Mouse (Mus musculus): Measurements from ENCODE around the gene Kat8. TPM values are rescaled to one million over a fixed set of nuclear protein-coding genes. Genes with fewer than 3 reads are reported as not detected.

The Kat8 gene
- polyA plus RNA-seq, 1 experiment from 2014 or later, result 58.3 TPM

- Histone ChIP-seq H3K4me3 (ENCODE audit: low read depth, low read length) (peak within 1 kb of the TSS; percentile 95), H3K27me3 (ENCODE audit: control insufficient read depth, insufficient read depth, low read length) (no peaks in the 10 kb centered on the region), H3K4me1 (replicated peaks; ENCODE audit: control insufficient read depth, insufficient read depth, low read length) (peaks cover 13% of the 10 kb centered on the region; the same call in 1 of the 2 replicates), H3K27ac (ENCODE audit: low read depth, low read length) (peak within 1 kb of the TSS; percentile 97), H3K9me3 (ENCODE audit: control insufficient read depth, low read length) (no peaks in the 10 kb centered on the region), H3K36me3 (ENCODE audit: control insufficient read depth, insufficient read depth, low read length) (peaks cover 25% of the 10 kb centered on the region), H3K4me2 (ENCODE audit: low read depth, low read length, severe bottlenecking) (peak within 1 kb of the TSS; percentile 87), H3K9ac (ENCODE audit: low read length) (peak within 1 kb of the TSS; percentile 93)
- DNase-seq (ENCODE audit: low spot score) (peak; percentile 94), ATAC-seq (replicated peaks; ENCODE audit: low FRiP score) (peak; percentile 64)
- WGBS, result under 1% methylated on average over 60 of the region's 60 CpGs
These were observed 35.6 kb upstream of the Kat8 start, which contains the start of gene Zfp668 for GRCm38 (mm10) chr7:127876467-127877348. Zfp668 (minus strand) TSS chr7:127876828.

GRCm38 (mm10) chr7:127879301-127879700 is 33.0 kb upstream of the Kat8 start:
- Histone ChIP-seq H3K4me3 (ENCODE audit: low read depth, low read length) (no peak overlapping the region), H3K9me3 (ENCODE audit: control insufficient read depth, low read length) (no peaks in the 10 kb centered on the region), H3K27me3 (ENCODE audit: control insufficient read depth, insufficient read depth, low read length) (no peaks in the 10 kb centered on the region), H3K4me1 (replicated peaks; ENCODE audit: control insufficient read depth, insufficient read depth, low read length) (peaks cover 9% of the 10 kb centered on the region), H3K9ac (ENCODE audit: low read length) (no peak overlapping the region), H3K4me2 (ENCODE audit: low read depth, low read length, severe bottlenecking) (no peak overlapping the region), H3K36me3 (ENCODE audit: control insufficient read depth, insufficient read depth, low read length) (peaks cover 45% of the 10 kb centered on the region), H3K27ac (ENCODE audit: low read depth, low read length) (no peak overlapping the region)
- WGBS, result 93% methylated on average over 9 of the region's 9 CpGs
- no peak for ATAC-seq (replicated peaks; ENCODE audit: low FRiP score)
- no peak for DNase-seq (ENCODE audit: low spot score)

- no peak overlapping the region for H3K27ac ChIP-seq (ENCODE audit: low read depth, low read length)
- WGBS, result 89% methylated on average over 12 of the region's 12 CpGs
- ATAC-seq (replicated peaks; ENCODE audit: low FRiP score) (no peak), DNase-seq (ENCODE audit: low spot score) (no peak)
- H3K9me3 ChIP-seq (ENCODE audit: control insufficient read depth, low read length), result no peaks in the 10 kb centered on the region
- no peak overlapping the region for H3K4me3 ChIP-seq (ENCODE audit: low read depth, low read length)
- no peaks in the 10 kb centered on the region for H3K27me3 ChIP-seq (ENCODE audit: control insufficient read depth, insufficient read depth, low read length)
- H3K4me1 ChIP-seq (replicated peaks; ENCODE audit: control insufficient read depth, insufficient read depth, low read length), result peaks cover 6% of the 10 kb centered on the region
- no peak overlapping the region for H3K4me2 ChIP-seq (ENCODE audit: low read depth, low read length, severe bottlenecking)
- no peak overlapping the region for H3K9ac ChIP-seq (ENCODE audit: low read length)
- peaks cover 45% of the 10 kb centered on the region for H3K36me3 ChIP-seq (ENCODE audit: control insufficient read depth, insufficient read depth, low read length)
These were observed 31.9 kb upstream of the Kat8 start for GRCm38 (mm10) chr7:127880431-127880830.

- Histone ChIP-seq H3K27me3 (ENCODE audit: control insufficient read depth, insufficient read depth, low read length) (no peaks in the 10 kb centered on the region), H3K4me1 (replicated peaks; ENCODE audit: control insufficient read depth, insufficient read depth, low read length) (no peaks in the 10 kb centered on the region; the same call in 1 of the 2 replicates), H3K9me3 (ENCODE audit: control insufficient read depth, low read length) (no peaks in the 10 kb centered on the region), H3K36me3 (ENCODE audit: control insufficient read depth, insufficient read depth, low read length) (peaks cover 28% of the 10 kb centered on the region), H3K4me3 (ENCODE audit: low read depth, low read length) (no peak overlapping the region), H3K27ac (ENCODE audit: low read depth, low read length) (no peak overlapping the region), H3K9ac (ENCODE audit: low read length) (no peak overlapping the region), H3K4me2 (ENCODE audit: low read depth, low read length, severe bottlenecking) (no peak overlapping the region)
- WGBS, result 85% methylated on average over 6 of the region's 6 CpGs
- ATAC-seq (replicated peaks; ENCODE audit: low FRiP score) (no peak), DNase-seq (ENCODE audit: low spot score) (no peak)
These were observed 26.4 kb upstream of the Kat8 start for GRCm38 (mm10) chr7:127885951-127886350.

GRCm38 (mm10) chr7:127886551-127886950 is 25.8 kb upstream of the Kat8 start:
- Histone ChIP-seq H3K4me1 (replicated peaks; ENCODE audit: control insufficient read depth, insufficient read depth, low read length) (no peaks in the 10 kb centered on the region; the same call in 1 of the 2 replicates), H3K9ac (ENCODE audit: low read length) (no peak overlapping the region), H3K27me3 (ENCODE audit: control insufficient read depth, insufficient read depth, low read length) (no peaks in the 10 kb centered on the region), H3K36me3 (ENCODE audit: control insufficient read depth, insufficient read depth, low read length) (peaks cover 22% of the 10 kb centered on the region), H3K9me3 (ENCODE audit: control insufficient read depth, low read length) (no peaks in the 10 kb centered on the region), H3K4me2 (ENCODE audit: low read depth, low read length, severe bottlenecking) (no peak overlapping the region), H3K27ac (ENCODE audit: low read depth, low read length) (no peak overlapping the region), H3K4me3 (ENCODE audit: low read depth, low read length) (no peak overlapping the region)
- no peak for DNase-seq (ENCODE audit: low spot score)
- no peak for ATAC-seq (replicated peaks; ENCODE audit: low FRiP score)
- WGBS, result 93% methylated on average over 6 of the region's 6 CpGs

- H3K27me3 ChIP-seq (ENCODE audit: control insufficient read depth, insufficient read depth, low read length), result no peaks in the 10 kb centered on the region
- ATAC-seq (replicated peaks; ENCODE audit: low FRiP score), result no peak
- DNase-seq (ENCODE audit: low spot score), result no peak
- WGBS, result 92% methylated on average over 8 of the region's 8 CpGs
- no peak overlapping the region for H3K4me3 ChIP-seq (ENCODE audit: low read depth, low read length)
- no peak overlapping the region for H3K27ac ChIP-seq (ENCODE audit: low read depth, low read length)
- no peaks in the 10 kb centered on the region; the same call in 1 of the 2 replicates for H3K4me1 ChIP-seq (replicated peaks; ENCODE audit: control insufficient read depth, insufficient read depth, low read length)
- H3K4me2 ChIP-seq (ENCODE audit: low read depth, low read length, severe bottlenecking), result no peak overlapping the region
- no peak overlapping the region for H3K9ac ChIP-seq (ENCODE audit: low read length)
- H3K9me3 ChIP-seq (ENCODE audit: control insufficient read depth, low read length), result no peaks in the 10 kb centered on the region
- H3K36me3 ChIP-seq (ENCODE audit: control insufficient read depth, insufficient read depth, low read length), result peaks cover 16% of the 10 kb centered on the region
These were observed 25.1 kb upstream of the Kat8 start for GRCm38 (mm10) chr7:127887191-127887590.

- 81% methylated on average over 3 of the region's 3 CpGs for WGBS
- no peaks in the 10 kb centered on the region for H3K9me3 ChIP-seq (ENCODE audit: control insufficient read depth, low read length)
- H3K9ac ChIP-seq (ENCODE audit: low read length), result no peak overlapping the region
- ATAC-seq (replicated peaks; ENCODE audit: low FRiP score) (no peak), DNase-seq (ENCODE audit: low spot score) (no peak)
- no peak overlapping the region for H3K4me2 ChIP-seq (ENCODE audit: low read depth, low read length, severe bottlenecking)
- H3K27ac ChIP-seq (ENCODE audit: low read depth, low read length), result no peak overlapping the region
- H3K4me1 ChIP-seq (replicated peaks; ENCODE audit: control insufficient read depth, insufficient read depth, low read length), result no peaks in the 10 kb centered on the region; the same call in 1 of the 2 replicates
- peaks cover 10% of the 10 kb centered on the region for H3K36me3 ChIP-seq (ENCODE audit: control insufficient read depth, insufficient read depth, low read length)
- H3K4me3 ChIP-seq (ENCODE audit: low read depth, low read length), result no peak overlapping the region
- no peaks in the 10 kb centered on the region for H3K27me3 ChIP-seq (ENCODE audit: control insufficient read depth, insufficient read depth, low read length)
These were observed 24.5 kb upstream of the Kat8 start for GRCm38 (mm10) chr7:127887781-127888180.

- no peak overlapping the region for H3K27ac ChIP-seq (ENCODE audit: low read depth, low read length)
- H3K4me1 ChIP-seq (replicated peaks; ENCODE audit: control insufficient read depth, insufficient read depth, low read length), result no peaks in the 10 kb centered on the region
- WGBS, result 83% methylated on average over 3 of the region's 3 CpGs
- H3K4me2 ChIP-seq (ENCODE audit: low read depth, low read length, severe bottlenecking), result no peak overlapping the region
- peaks cover 2% of the 10 kb centered on the region for H3K36me3 ChIP-seq (ENCODE audit: control insufficient read depth, insufficient read depth, low read length)
- H3K27me3 ChIP-seq (ENCODE audit: control insufficient read depth, insufficient read depth, low read length), result no peaks in the 10 kb centered on the region
- H3K9me3 ChIP-seq (ENCODE audit: control insufficient read depth, low read length), result no peaks in the 10 kb centered on the region
- no peak overlapping the region for H3K4me3 ChIP-seq (ENCODE audit: low read depth, low read length)
- ATAC-seq (replicated peaks; ENCODE audit: low FRiP score), result no peak
- H3K9ac ChIP-seq (ENCODE audit: low read length), result no peak overlapping the region
- DNase-seq (ENCODE audit: low spot score), result no peak
These were observed 23.5 kb upstream of the Kat8 start for GRCm38 (mm10) chr7:127888821-127889220.
